Mouse (Mus musculus) spleen, adult 2 months (tissue): Measurements from ENCODE around the gene Zmynd8. TPM values are rescaled to one million over a fixed set of nuclear protein-coding genes. Genes with fewer than 3 reads are reported as not detected.

Source experiments
- DNase-seq, 2 experiments: peaks; one replicate each; pipeline versions ENCODE4 v3.0.0 to v3.0.0-alpha.2; 2012 to 2021; ENCODE audit warnings: low spot score in 2 of 2, low read depth in 1 of 2
- H3K27ac ChIP-seq: fragments of 200-500 bp; 2 replicates; pipeline ENCODE4 v1.5.1; 2012; ENCODE audit warnings: low read length, inconsistent platforms; ENCODE audit not compliant: insufficient read depth
- H3K27me3 ChIP-seq: fragments of 200-500 bp; 2 replicates; pipeline ENCODE4 v1.6.1; 2012; ENCODE audit warnings: mild to moderate bottlenecking, moderate library complexity, low read length, inconsistent platforms; ENCODE audit not compliant: control insufficient read depth, insufficient read depth
- H3K36me3 ChIP-seq: fragments of 200-500 bp; 2 replicates; pipeline ENCODE4 v1.6.1; 2012; ENCODE audit warnings: mild to moderate bottlenecking, low read length, inconsistent platforms; ENCODE audit not compliant: control insufficient read depth, insufficient read depth
- H3K4me1 ChIP-seq: fragments of 200-500 bp; 2 replicates; pipeline ENCODE4 v1.6.1; 2011; ENCODE audit warnings: inconsistent platforms; ENCODE audit not compliant: control insufficient read depth, insufficient read depth, insufficient read length
- H3K4me3 ChIP-seq: fragments of 200-500 bp; 2 replicates; pipeline ENCODE4 v1.5.1; 2011; ENCODE audit warnings: mild to moderate bottlenecking, inconsistent platforms; ENCODE audit not compliant: insufficient read depth, insufficient read length; ENCODE audit errors: extremely low read depth
- CTCF ChIP-seq: fragments of 200-500 bp; IDR thresholded peaks from 2 replicates; pipeline ENCODE4 v1.5.1; 2011; ENCODE audit warnings: mild to moderate bottlenecking, inconsistent platforms; ENCODE audit not compliant: insufficient read depth, insufficient read length, insufficient replicate concordance; ENCODE audit errors: extremely low read depth
- POLR2A ChIP-seq: fragments of 200-500 bp; IDR thresholded peaks from 2 replicates; pipeline ENCODE4 v1.6.1; 2011; ENCODE audit warnings: low read depth, low read length, inconsistent platforms
- WGBS: fragments of 180-500 bp; shearing (Covaris S2); methylation state at CpG from one replicate; pipeline ENCODE4 v1.1.7; 2018; 5-methylcytosine and 5-hydroxymethylcytosine counted together
- polyA plus RNA-seq: library from polyadenylated mRNA; depleted of rRNA; stranded (reverse); fragments of >200 nt; gene quantifications from 2 replicates; pipeline ENCODE4 v1.2.3, GENCODE M21; 2012

Zmynd8 gene
- polyA plus RNA-seq, 1 experiment, result 25.0 TPM

DNA sequence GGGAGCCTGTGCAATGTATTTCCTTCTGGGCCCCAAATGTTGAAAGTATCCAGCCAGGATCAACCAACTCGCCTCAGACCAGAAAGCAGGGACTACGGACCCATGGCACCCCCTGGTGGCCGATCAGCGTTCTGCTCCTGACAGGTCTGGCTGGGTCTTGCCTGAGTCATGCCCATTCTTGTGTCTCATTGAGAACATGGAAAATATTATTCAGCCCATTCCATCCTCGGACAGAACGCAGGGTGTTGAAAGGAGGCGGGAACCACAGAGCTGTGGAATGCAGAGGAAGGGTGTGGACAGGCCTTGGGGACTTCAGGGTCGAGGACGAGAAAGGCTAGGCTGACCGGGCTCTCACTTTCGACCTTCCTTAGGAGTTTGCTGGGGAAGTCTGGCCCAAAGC is 15.5 kb upstream of the Zmynd8 start:
- no peak overlapping the region for H3K4me3 ChIP-seq
- no peak overlapping the region for H3K27ac ChIP-seq
- peak; percentile 100 for TF ChIP-seq CTCF
- TF ChIP-seq POLR2A, result no peak

DNA sequence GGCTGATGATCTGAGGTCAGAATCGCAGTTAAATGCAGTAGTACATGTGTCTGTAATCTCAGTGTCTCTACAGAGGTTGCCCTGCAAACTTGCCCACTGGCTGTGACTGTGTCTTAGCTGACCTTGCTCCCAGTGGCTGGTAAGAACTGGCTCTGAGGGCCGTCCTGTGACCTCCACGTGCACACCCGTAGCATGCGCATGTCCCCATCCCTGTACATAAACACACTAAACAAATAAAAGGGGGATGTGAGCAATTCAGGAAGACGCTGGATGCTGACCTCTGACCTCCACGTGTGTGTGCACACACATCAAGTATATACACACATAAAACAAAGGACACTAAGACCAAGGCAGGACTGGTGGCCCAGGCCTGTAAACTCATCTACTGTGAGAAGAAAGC is 14.3 kb upstream of the Zmynd8 start:
- Histone ChIP-seq H3K4me1 (no peaks in the 10 kb centered on the region), H3K27ac (no peak overlapping the region), H3K27me3 (no peaks in the 10 kb centered on the region), H3K36me3 (no peaks in the 10 kb centered on the region), H3K4me3 (no peak overlapping the region)
- 88% methylated on average over 7 of the region's 7 CpGs for WGBS
- DNase-seq, result no peak
- TF ChIP-seq CTCF (no peak), POLR2A (no peak)

More for the DNA sequence above, 15.5 kb upstream of the Zmynd8 start:
- Histone ChIP-seq H3K36me3 (no peaks in the 10 kb centered on the region), H3K4me1 (no peaks in the 10 kb centered on the region), H3K27me3 (no peaks in the 10 kb centered on the region)
- DNase-seq, result peak in 1 of 2 experiments; percentile 76
- WGBS, result 30% methylated on average over 11 of the region's 11 CpGs

DNA sequence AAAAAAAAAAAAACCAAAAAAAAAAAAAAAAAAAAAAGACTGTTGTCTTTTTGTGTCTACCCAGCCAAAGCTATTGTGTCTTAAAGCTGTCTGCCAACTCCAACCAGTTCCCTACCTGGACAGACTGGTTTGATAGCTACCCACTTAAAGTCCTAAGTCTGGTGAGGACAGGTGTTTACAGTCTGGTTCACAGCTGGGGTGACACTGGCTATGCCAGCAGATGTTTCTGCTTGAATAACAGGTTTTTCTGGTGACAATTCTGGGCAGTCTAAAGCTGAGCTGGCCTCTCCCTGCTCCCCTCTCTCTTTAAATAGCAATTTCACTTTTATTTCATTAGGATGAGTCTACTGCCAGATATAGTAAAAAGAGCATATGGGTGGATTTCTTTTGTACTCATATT is 10.9 kb upstream of the Zmynd8 start:
- H3K36me3 ChIP-seq, result no peaks in the 10 kb centered on the region
- DNase-seq, result no peak

DNA sequence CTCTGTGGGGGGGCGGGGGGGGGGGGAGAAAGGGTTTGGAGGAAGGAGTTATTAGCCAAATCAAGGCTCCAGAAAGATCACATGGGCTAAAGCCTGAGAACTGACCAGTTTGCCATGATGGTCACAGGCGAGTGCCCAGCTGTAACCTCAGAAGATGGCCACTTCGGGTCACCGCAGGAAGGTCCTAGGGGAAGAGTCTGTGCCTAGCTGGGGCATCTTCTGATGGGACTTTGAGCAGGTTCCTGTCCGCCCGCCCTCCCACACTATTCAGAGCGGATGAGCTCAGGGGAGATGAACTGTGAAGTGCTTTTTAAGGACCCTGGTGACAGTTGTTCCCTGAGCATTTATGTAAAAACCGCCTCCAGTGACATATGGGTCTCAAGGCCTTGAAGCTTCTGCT is 8.4 kb upstream of the Zmynd8 start:
- H3K4me1 ChIP-seq, result no peaks in the 10 kb centered on the region
- WGBS, result 82% methylated on average over 8 of the region's 8 CpGs
- TF ChIP-seq CTCF, result no peak
- no peak for TF ChIP-seq POLR2A
- no peak overlapping the region for H3K4me3 ChIP-seq
- no peak for DNase-seq
- H3K27me3 ChIP-seq, result no peaks in the 10 kb centered on the region
- H3K27ac ChIP-seq, result no peak overlapping the region
- no peaks in the 10 kb centered on the region for H3K36me3 ChIP-seq

More for the DNA sequence above, 10.9 kb upstream of the Zmynd8 start:
- Histone ChIP-seq H3K4me1 (no peaks in the 10 kb centered on the region), H3K4me3 (no peak overlapping the region), H3K27me3 (no peaks in the 10 kb centered on the region), H3K27ac (no peak overlapping the region)
- TF ChIP-seq POLR2A (no peak), CTCF (no peak)

DNA sequence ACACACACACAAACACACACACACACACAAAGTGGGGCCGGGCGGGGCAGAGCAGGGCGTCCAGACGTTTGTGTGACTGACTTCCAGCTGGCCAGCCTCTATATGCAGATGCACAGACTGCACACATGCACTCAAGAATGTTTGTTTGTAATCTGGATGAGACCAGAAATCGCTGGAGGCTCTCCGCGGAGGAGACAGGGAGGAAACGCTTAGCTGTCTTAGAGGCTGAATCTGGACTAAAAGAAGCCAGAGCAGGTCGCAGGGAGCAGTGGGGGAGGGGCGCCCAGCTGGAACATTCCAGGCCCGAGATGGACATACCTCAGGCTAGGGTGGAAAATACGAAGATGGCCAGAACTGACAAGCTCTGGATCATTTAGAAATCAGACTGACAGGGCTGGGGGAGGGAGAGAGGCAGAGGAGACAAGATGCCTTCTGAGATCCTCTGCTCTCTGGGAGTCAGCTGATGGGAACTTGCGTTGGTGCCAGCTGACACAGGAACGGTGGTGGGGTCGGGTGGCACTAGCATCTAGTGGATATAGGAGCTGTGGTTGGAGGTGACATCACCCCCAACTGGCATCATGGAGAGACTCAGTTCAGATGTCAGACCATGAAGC is 7.6 kb upstream of the Zmynd8 start:
- TF ChIP-seq POLR2A (no peak), CTCF (no peak)
- peak overlapping the region; percentile 12; the same call in 1 of the 2 replicates for H3K27ac ChIP-seq
- no peaks in the 10 kb centered on the region for H3K27me3 ChIP-seq
- WGBS, result 68% methylated on average over 15 of the region's 15 CpGs
- H3K4me1 ChIP-seq, result no peaks in the 10 kb centered on the region
- H3K36me3 ChIP-seq, result no peaks in the 10 kb centered on the region
- H3K4me3 ChIP-seq, result no peak overlapping the region
- no peak for DNase-seq

DNA sequence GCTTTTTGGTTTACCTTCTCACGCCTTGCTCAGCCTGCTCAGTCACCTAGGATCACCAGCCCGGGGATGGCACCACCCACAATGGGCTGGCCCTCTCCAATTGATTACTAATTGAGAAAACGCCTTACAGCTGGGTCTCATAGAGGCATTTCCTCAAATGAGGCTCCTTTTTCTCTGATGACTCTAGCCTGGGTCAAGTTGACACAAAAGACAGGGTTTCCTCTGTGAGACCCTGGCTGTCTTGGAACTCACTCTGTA is 2.2 kb upstream of the Zmynd8 start:
- DNase-seq, result no peak
- H3K27ac ChIP-seq, result no peak overlapping the region
- TF ChIP-seq CTCF, result no peak
- TF ChIP-seq POLR2A, result no peak
- no peaks in the 10 kb centered on the region for H3K36me3 ChIP-seq
- no peaks in the 10 kb centered on the region for H3K27me3 ChIP-seq
- no peaks in the 10 kb centered on the region for H3K4me1 ChIP-seq
- H3K4me3 ChIP-seq, result no peak overlapping the region
- WGBS, result 73% methylated on average over 3 of the region's 3 CpGs

DNA sequence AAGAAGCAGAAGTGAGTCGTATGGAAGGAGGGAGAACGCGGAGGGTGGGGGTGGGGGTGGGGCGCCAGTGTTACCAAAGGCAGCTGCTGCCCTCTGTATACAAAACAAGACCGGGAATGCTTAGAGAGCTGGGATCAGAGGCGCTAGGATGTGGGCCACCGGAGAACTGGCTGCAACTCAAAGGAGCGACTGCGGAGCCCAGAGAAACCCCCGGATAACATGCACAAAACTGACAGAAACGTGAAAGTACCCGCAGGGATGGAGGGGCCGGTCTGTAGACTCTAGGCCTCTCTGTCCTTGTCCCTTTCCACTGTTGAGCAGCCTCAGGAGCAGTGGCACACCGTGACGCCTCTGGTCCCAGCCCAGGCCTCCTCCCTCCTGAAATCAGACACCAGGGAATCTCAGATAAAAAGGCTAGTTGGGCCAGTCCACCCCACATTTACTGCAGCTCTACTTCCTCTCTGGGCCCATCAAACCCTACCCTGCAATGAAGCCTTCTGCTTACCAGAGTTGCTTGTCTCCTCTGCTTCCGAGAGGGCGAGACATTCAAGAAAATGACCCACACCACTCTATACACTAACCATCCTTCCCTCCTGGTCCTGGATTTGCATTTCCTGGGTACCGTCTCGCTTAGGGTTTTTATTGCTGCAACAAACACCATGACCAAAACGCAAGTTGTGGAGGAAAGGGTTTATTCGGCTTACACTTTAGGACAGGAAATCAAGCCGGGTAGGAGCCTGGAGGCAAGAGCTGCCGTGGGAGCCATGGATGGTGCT is 1.7 kb upstream of the Zmynd8 start:
- TF ChIP-seq CTCF (no peak), POLR2A (no peak)
- 79% methylated on average over 23 of the region's 23 CpGs for WGBS
- H3K4me3 ChIP-seq, result no peak overlapping the region; the same call in 1 of the 2 replicates
- no peak for DNase-seq
- H3K27me3 ChIP-seq, result no peaks in the 10 kb centered on the region
- H3K27ac ChIP-seq, result peak overlapping the region; percentile 47; the same call in 1 of the 2 replicates
- no peaks in the 10 kb centered on the region for H3K4me1 ChIP-seq
- H3K36me3 ChIP-seq, result no peaks in the 10 kb centered on the region

DNA sequence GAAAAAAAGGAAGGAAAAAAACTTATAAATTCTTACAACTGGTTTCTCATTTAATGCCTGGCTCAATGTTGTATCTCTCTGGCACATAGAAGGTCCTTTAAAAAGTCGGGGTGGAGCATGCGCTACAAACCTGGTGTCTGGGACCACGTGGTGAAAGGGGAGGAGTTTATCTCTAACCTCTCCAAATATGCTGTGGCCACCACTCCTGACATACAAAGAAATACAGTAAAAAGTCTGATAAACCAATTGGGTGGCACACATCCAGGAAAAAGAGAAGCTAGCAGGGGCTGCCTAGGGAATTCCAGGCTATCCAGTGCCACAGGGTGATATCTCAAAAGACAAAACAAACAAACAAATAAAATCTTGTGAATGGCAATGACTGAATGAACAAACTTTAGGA is 1.1 kb upstream of the Zmynd8 start:
- H3K36me3 ChIP-seq, result no peaks in the 10 kb centered on the region
- H3K4me1 ChIP-seq, result no peaks in the 10 kb centered on the region
- TF ChIP-seq CTCF (no peak), POLR2A (no peak)
- no peaks in the 10 kb centered on the region for H3K27me3 ChIP-seq
- 39% methylated on average over 3 of the region's 3 CpGs for WGBS
- H3K27ac ChIP-seq, result no peak overlapping the region
- H3K4me3 ChIP-seq, result no peak overlapping the region
- no peak for DNase-seq
